Mouse (Mus musculus) kidney, embryonic 16.5 days (tissue): ENCODE measurements around the gene Slc50a1. TPM values are rescaled to one million over a fixed set of nuclear protein-coding genes. Genes with fewer than 3 reads are reported as not detected.

Source experiments
- ATAC-seq: fragments of 200-750 bp; cut with Nextera tagmentation; 2 replicates; pipeline ENCODE4 v1.8.0; 2017; ENCODE audit warnings: moderate TSS enrichment; ENCODE audit not compliant: low FRiP score, low TSS enrichment
- H3K27ac ChIP-seq: fragments of 300-500 bp; sonication (generic); 2 replicates; pipeline ENCODE4 v1.5.1; 2014; ENCODE audit warnings: low read length
- H3K27me3 ChIP-seq: fragments of 300-500 bp; sonication (generic); 2 replicates; pipeline ENCODE4 v1.6.1; 2014; ENCODE audit warnings: low read length, control low read depth, mixed read lengths; ENCODE audit not compliant: insufficient read depth
- H3K36me3 ChIP-seq: fragments of 300-500 bp; sonication (generic); 2 replicates; pipeline ENCODE4 v1.6.1; 2014; ENCODE audit warnings: low read length, control low read depth, mixed read lengths; ENCODE audit not compliant: insufficient read depth
- H3K4me1 ChIP-seq: fragments of 300-500 bp; sonication (generic); 2 replicates; pipeline ENCODE4 v1.6.1; 2014; ENCODE audit warnings: low read length, control low read depth, mixed read lengths; ENCODE audit not compliant: insufficient read depth
- H3K4me2 ChIP-seq: fragments of 300-500 bp; sonication (generic); replicated peaks from 2 replicates; pipeline ENCODE4 v1.6.1; 2014; ENCODE audit warnings: low read depth, low read length
- H3K4me3 ChIP-seq: fragments of 300-500 bp; sonication (generic); 2 replicates; pipeline ENCODE4 v1.5.1; 2014; ENCODE audit warnings: mild to moderate bottlenecking, low read length
- H3K9ac ChIP-seq: fragments of 300-500 bp; sonication (generic); replicated peaks from 2 replicates; pipeline ENCODE4 v1.6.1; 2014; ENCODE audit warnings: low read length
- H3K9me3 ChIP-seq: fragments of 300-500 bp; sonication (generic); 2 replicates; pipeline ENCODE4 v1.6.1; 2016; ENCODE audit warnings: low read length, control low read depth
- WGBS: fragments of 180-500 bp; shearing (Covaris S2); extraction: QIAGEN DNeasy Blood & Tissue Kit; methylation state at CpG from one replicate; pipeline ENCODE4 v1.1.7; 2014; 5-methylcytosine and 5-hydroxymethylcytosine counted together
- polyA plus RNA-seq: library from polyadenylated mRNA; unstranded; fragments of >200 nt; fragmentation: Nextera tagmentation; extraction: Ambion mirVana; gene quantifications from 2 replicates; pipeline ENCODE4 v1.2.1, GENCODE M21; 2015

Gene Slc50a1
- polyA plus RNA-seq, 1 experiment from 2014 or later: 58.8 TPM

DNA sequence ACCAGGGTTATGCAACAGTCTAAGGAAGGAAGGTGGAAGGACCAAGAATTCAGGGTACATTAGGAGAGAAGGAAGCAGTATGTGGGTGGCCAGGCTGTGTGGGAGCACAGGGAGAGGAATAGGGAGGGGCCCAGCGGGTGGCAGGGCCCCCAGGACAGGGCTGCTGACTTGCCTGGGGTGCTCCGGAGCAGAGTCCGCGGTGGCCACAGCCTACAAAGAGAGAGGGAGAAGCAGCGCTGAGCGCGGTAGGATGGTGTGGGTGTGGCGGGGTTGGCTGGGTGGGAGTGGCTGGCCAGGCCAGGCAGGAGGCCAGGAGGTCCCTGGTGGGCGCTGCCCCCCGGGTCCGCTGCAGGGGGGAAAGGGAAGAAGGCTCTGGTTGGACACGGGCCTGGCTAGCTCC, 31.9 kb downstream of the Slc50a1 start:
- no peak overlapping the region for H3K4me3 ChIP-seq
- H3K9ac ChIP-seq: no peak overlapping the region
- 0 out of 2 replicates have a peak, but pooled peaks have one; percentile 16 for ATAC-seq
- WGBS: 54% methylated on average over 11 of the region's 12 CpGs
- H3K27me3 ChIP-seq: no peaks in the 10 kb centered on the region
- H3K27ac ChIP-seq: no peak overlapping the region
- no peak overlapping the region for H3K4me2 ChIP-seq
- no peaks in the 10 kb centered on the region for H3K9me3 ChIP-seq
- peaks cover 20% of the 10 kb centered on the region for H3K4me1 ChIP-seq
- H3K36me3 ChIP-seq: 0 out of 2 replicates have a peak, but pooled peaks cover 3% of the 10 kb centered on the region

DNA sequence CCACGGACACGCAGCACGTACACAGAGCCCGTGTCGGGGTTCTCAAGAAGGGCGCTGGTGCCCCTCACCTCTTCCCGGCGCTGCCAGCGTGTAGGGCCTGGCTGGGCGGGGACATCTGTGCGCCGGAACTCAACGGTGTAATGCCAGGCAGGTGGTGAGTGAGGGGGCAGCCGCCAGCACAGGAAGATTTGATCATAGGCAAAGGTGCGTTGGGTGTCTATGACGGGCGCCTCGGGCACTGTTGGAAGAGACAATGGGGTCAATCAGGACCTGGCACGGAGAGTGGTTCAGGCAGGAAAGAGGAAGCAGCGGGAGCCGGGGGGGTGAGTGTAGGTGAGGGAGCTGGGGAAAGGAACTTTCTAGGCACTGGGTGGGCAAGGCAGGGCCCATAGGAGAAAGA, 32.7 kb downstream of the Slc50a1 start:
- Histone ChIP-seq H3K9me3 (no peaks in the 10 kb centered on the region), H3K4me3 (no peak overlapping the region), H3K36me3 (0 out of 2 replicates have a peak, but pooled peaks cover 3% of the 10 kb centered on the region), H3K4me2 (no peak overlapping the region), H3K27me3 (no peaks in the 10 kb centered on the region), H3K9ac (no peak overlapping the region), H3K4me1 (peaks cover 19% of the 10 kb centered on the region), H3K27ac (no peak overlapping the region)
- 93% methylated on average over 21 of the region's 21 CpGs for WGBS
- ATAC-seq: no peak

DNA sequence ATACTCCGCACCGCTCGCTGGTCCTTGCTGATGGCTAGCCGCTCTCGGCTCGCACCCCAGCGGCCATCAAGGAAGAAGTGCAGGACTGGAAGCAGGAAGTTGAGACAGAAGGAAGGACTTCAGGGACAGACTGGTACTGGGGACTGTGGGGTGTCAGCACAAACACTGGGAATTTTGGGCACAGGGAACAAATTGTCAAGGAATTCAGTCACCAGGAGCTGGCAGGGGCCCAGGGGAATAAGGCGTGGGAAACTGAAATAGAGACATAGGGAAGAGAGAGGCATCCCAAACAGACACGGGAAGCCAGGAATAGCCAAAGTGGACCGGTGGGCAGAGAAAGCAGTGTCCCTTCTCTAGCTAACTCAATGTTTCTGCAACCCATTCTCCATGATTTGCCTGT, 33.9 kb downstream of the Slc50a1 start:
- Histone ChIP-seq H3K27ac (no peak overlapping the region), H3K4me1 (peaks cover 22% of the 10 kb centered on the region), H3K36me3 (0 out of 2 replicates have a peak, but pooled peaks cover 3% of the 10 kb centered on the region), H3K9me3 (no peaks in the 10 kb centered on the region), H3K4me2 (no peak overlapping the region), H3K9ac (no peak overlapping the region), H3K4me3 (no peak overlapping the region), H3K27me3 (no peaks in the 10 kb centered on the region)
- ATAC-seq: no peak
- WGBS: 80% methylated on average over 10 of the region's 10 CpGs

DNA sequence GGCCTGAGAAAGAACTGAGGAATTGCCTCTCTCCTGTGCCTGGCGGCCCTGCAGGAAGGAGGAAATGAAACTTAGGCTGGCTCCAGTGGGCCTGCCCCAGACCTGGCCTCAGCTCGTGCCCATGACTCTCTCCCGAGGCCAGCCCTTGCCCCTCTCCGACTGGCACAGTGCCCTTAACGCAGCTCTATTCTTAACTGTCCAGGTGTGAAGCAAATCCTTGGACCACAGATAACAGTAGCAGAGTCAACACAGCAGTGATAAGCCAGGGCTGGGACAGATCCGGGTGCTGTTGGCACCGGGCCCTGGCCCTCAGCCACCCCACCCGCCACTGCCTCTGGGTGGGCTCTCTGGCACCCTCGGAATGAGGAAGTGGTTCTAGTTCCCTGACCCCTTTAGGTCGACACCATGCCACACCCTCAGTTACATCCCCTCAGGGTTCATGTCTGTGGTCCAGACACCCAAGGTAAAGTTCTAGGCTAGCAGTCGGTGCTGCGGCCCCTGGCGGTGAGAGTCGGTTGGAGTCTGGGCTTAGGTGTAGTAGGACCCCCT, 36.7 kb downstream of the Slc50a1 start:
- 0 out of 2 replicates have a peak, but pooled peaks cover 3% of the 10 kb centered on the region for H3K36me3 ChIP-seq
- H3K4me3 ChIP-seq: no peak overlapping the region
- H3K27me3 ChIP-seq: no peaks in the 10 kb centered on the region; the same call in 1 of the 2 replicates
- peak; percentile 28 for ATAC-seq
- peak overlapping the region; percentile 83 for H3K27ac ChIP-seq
- peaks cover 36% of the 10 kb centered on the region for H3K4me1 ChIP-seq
- no peak overlapping the region for H3K9ac ChIP-seq
- H3K9me3 ChIP-seq: no peaks in the 10 kb centered on the region
- WGBS: 67% methylated on average over 14 of the region's 14 CpGs
- H3K4me2 ChIP-seq: no peak overlapping the region

DNA sequence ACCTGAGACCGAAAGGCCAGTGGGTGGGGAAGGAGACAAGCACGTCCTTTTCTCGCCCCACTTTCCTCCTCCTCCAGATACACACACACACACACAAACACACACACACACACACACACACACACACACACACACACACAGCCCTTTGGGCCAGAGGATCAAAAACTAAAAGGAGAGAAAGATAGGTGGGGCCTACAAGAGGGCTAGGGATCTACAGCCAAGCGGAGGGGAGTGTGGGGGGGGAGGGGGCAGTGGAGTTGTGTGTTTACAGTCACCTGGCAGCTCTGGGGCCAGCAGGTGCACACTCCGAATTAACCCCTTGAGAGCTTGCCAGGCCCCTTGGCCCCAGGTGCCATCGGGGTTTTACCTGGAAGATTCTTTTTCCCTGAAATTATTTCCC, 37.8 kb downstream of the Slc50a1 start:
- H3K27me3 ChIP-seq: no peaks in the 10 kb centered on the region; the same call in 1 of the 2 replicates
- 58% methylated on average over 6 of the region's 6 CpGs for WGBS
- no peak overlapping the region for H3K4me2 ChIP-seq

DNA sequence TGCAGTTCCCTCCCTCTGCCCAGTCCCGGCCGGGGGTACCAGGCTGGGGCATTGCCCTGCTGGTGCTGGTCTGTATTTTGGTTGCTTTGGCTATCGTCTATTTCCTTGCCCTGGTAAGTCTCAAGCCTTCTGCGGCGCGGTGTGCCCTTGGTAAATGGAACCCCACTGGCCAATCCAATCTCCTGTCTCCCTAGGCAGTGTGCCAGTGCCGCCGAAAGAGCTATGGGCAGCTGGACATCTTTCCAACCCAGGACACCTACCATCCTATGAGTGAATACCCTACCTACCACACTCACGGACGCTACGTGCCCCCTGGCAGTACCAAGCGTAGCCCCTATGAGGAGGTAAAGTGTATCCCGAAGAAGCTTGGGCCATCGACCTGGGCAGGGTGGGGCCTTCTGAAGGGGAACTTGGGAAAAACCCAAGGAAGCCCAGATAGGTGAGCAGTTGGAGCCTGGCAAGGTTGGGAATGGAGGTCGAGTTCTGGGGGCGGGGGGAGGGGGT, 38.5 kb downstream of the Slc50a1 start:
- H3K9ac ChIP-seq: no peak overlapping the region
- H3K4me2 ChIP-seq: peak overlapping the region; percentile 27; the same call in 1 of the 2 replicates
- H3K4me3 ChIP-seq: peak overlapping the region; percentile 4; the same call in 1 of the 2 replicates
- ATAC-seq: no peak
- H3K36me3 ChIP-seq: no peaks in the 10 kb centered on the region
- H3K27ac ChIP-seq: no peak overlapping the region; the same call in 1 of the 2 replicates
- H3K9me3 ChIP-seq: no peaks in the 10 kb centered on the region
- H3K27me3 ChIP-seq: no peaks in the 10 kb centered on the region; the same call in 1 of the 2 replicates
- 76% methylated on average over 16 of the region's 16 CpGs for WGBS
- H3K4me1 ChIP-seq: peaks cover 41% of the 10 kb centered on the region

More for the DNA sequence above, 37.8 kb downstream of the Slc50a1 start:
- Histone ChIP-seq H3K9ac (0 out of 2 replicates have a peak overlapping the region, but pooled peaks have one; percentile 31), H3K4me1 (peaks cover 34% of the 10 kb centered on the region), H3K9me3 (no peaks in the 10 kb centered on the region), H3K27ac (peak overlapping the region; percentile 83), H3K36me3 (0 out of 2 replicates have a peak, but pooled peaks cover 3% of the 10 kb centered on the region), H3K4me3 (no peak overlapping the region)
- no peak for ATAC-seq

DNA sequence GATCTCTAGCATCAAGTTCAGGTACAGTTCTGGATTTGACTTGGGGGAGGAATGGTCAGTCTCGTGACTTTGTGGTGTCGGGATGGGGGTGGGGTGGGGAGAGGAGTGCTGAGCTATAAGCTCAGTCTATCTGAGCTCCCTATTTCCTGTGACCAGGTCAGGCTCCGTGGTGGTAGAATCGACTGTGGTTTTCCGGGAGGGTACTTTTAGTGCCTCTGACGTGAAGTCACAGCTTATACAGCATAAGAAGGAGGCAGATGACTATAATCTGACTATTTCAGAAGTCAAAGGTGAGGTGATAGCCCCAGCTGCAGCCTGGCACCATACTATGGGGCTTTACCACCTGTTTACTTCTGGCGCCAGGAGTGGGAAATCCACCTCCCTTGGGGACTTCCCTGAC, 39.0 kb downstream of the Slc50a1 start:
- WGBS: 56% methylated on average over 7 of the region's 7 CpGs
- peaks cover 46% of the 10 kb centered on the region for H3K4me1 ChIP-seq
- no peaks in the 10 kb centered on the region for H3K9me3 ChIP-seq
- H3K27ac ChIP-seq: no peak overlapping the region
- no peak overlapping the region for H3K9ac ChIP-seq
- no peaks in the 10 kb centered on the region; the same call in 1 of the 2 replicates for H3K27me3 ChIP-seq
- peak overlapping the region; percentile 9; the same call in 1 of the 2 replicates for H3K4me2 ChIP-seq
- peak overlapping the region; percentile 4; the same call in 1 of the 2 replicates for H3K4me3 ChIP-seq
- no peaks in the 10 kb centered on the region for H3K36me3 ChIP-seq
- ATAC-seq: no peak

DNA sequence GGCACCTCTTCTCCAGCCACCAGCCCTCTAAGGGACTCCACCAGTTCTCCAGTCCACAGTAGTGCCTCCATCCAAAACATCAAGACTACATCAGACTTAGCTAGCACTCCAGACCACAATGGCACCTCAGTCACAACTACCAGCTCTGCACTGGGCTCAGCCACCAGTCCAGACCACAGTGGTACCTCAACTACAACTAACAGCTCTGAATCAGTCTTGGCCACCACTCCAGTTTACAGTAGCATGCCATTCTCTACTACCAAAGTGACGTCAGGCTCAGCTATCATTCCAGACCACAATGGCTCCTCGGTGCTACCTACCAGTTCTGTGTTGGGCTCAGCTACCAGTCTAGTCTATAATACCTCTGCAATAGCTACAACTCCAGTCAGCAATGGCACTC, 39.8 kb downstream of the Slc50a1 start:
- no peak overlapping the region for H3K27ac ChIP-seq
- H3K4me3 ChIP-seq: no peak overlapping the region
- peaks cover 54% of the 10 kb centered on the region for H3K4me1 ChIP-seq
- H3K9me3 ChIP-seq: no peaks in the 10 kb centered on the region
- H3K27me3 ChIP-seq: peaks cover 3% of the 10 kb centered on the region; the same call in 1 of the 2 replicates
- WGBS: 93% methylated on average over 2 of the region's 2 CpGs
- no peak for ATAC-seq
- H3K9ac ChIP-seq: no peak overlapping the region
- no peaks in the 10 kb centered on the region for H3K36me3 ChIP-seq
- H3K4me2 ChIP-seq: 0 out of 2 replicates have a peak overlapping the region, but pooled peaks have one; percentile 9

DNA sequence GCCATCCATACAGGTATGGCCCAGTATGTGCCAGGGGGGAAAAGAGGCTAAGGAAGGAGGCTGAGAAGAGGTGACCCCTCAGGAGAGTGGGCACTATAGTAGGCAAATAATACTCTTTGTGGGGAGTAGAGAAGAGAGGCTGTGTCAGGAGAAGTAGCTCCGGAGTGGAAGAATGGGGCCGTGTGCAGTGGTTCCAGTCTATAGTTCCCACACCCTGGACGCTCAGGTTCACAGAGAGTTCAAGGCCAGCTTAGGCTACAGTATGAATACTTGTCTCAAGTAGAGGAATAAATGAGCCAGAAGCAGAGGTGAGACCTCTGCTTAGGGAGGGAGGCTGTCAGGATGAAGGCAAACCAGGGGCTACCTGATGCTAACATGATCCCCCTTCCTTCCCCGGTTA, 41.1 kb downstream of the Slc50a1 start:
- Histone ChIP-seq H3K4me2 (peak overlapping the region; percentile 81), H3K27me3 (peaks cover 3% of the 10 kb centered on the region; the same call in 1 of the 2 replicates)
- 42% methylated on average over 4 of the region's 4 CpGs for WGBS

DNA sequence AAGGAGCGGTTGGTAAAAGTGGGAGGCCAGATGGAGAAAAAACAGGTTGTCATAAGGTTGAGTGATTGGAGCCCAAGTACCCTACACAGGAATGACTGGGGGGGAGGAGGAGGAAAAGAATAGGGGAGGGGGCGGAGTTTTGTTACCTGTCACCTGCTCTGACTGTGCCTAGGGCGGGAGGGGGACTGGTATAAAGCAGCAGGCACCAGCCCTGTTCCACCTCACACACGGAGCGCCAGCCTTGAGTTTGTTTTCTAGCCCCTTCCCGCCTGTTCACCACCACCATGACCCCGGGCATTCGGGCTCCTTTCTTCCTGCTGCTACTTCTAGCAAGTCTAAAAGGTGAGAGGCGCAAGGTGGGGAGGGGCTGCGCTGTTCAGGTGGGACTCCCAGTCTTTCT, 41.5 kb downstream of the Slc50a1 start, which contains the start of gene Muc1:
Muc1 (plus strand) TSS at position 222 of the 400 bp plus-strand sequence.
- Histone ChIP-seq H3K4me1 (peaks cover 53% of the 10 kb centered on the region), H3K9ac (peak within 1 kb of the TSS; percentile 66), H3K36me3 (no peaks in the 10 kb centered on the region), H3K9me3 (no peaks in the 10 kb centered on the region), H3K27ac (peak within 1 kb of the TSS; percentile 84), H3K27me3 (peaks cover 3% of the 10 kb centered on the region; the same call in 1 of the 2 replicates), H3K4me3 (peak within 1 kb of the TSS; percentile 53), H3K4me2 (peak within 1 kb of the TSS; percentile 81)
- peak; percentile 14 for ATAC-seq
- WGBS: 20% methylated on average over 10 of the region's 10 CpGs

More for the DNA sequence above, 41.1 kb downstream of the Slc50a1 start:
- ATAC-seq: no peak
- no peaks in the 10 kb centered on the region for H3K9me3 ChIP-seq
- H3K9ac ChIP-seq: peak overlapping the region; percentile 55; the same call in 1 of the 2 replicates
- H3K4me3 ChIP-seq: peak overlapping the region; percentile 53
- H3K27ac ChIP-seq: peak overlapping the region; percentile 84
- H3K4me1 ChIP-seq: peaks cover 54% of the 10 kb centered on the region
- H3K36me3 ChIP-seq: no peaks in the 10 kb centered on the region
